Mouse (Mus musculus): ENCODE measurements around the gene Nedd4.
A peak's percentile ranks its signal among the peaks of the same experiment; 100 is the strongest.

Nedd4 gene

DNA sequence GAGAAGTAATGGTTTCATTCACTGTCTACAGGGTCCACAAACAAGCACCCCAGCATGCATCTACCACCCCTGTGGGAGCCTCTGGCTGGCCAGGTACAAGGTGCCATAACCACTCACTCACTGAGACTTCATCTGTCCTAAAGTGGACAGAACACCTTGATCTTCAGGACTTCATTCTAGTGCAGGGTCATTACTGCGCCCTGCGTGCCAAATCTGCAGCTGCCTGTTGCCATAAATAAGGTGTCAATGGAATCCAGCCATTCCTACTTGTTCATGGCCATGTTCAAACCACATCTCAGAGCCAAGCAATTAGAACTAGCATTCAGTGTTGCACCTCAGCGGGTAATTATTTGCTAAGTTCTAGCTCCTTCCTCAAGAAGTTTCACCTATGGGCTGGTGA lies 60.5 kb downstream of the Nedd4 start:
- no peak for DNase-seq (ENCODE audit: low read depth)

DNA sequence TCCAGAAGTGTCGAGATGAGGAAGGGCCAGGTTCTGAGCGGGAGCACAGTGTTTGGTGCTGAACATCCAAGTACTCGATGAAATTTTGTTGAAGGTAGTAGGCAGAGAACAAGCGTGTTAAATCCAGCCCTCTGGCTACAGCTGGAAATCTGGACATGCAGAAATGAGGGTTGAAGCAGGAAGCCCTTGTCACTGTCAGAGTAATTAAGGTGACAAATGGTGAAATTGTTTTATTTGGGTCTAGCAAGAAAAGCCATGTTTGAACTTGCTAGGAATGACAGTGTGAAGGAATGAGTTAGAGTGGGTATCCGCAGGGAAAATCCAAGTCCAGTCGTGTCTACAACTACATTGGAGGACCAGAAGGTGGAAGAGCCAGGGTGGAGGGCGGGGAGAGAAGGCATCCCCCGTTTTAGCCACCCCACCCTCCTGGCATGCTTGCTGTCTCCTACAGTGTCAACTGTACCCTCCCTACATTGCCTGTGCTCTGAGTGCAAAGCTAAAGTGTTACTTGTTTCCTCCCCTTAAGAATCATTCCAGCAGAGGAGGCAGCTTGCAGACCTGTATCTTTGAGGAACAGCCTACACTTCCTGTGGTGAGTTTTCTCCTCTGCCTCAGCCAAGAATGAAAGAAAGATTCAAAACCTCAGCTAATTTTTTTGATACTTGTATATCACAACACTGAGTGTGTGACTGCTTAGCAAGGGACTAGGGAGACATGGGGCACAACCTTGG lies 62.5 kb downstream of the Nedd4 start:
- no peak for DNase-seq (ENCODE audit: low read depth)

DNA sequence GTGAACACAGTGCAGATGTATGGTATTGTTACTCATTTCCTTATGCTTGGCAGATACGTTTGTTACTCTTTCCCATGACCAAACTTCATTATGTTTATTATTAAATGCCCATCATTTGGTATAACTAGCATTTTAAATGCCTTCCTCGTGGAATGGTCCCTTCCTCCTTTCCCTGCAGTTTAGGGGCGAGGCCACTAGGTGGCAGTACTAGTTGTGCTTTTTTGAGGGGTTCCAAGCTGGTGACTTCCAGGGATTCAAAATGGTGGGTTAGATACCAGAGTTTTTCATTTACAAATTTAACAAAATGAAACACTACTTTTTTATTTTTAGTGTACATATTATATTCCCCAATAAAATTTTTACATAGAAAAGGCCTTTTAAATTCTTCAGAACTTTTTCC lies 71.8 kb downstream of the Nedd4 start:
- no peak for DNase-seq (ENCODE audit: low read depth)

DNA sequence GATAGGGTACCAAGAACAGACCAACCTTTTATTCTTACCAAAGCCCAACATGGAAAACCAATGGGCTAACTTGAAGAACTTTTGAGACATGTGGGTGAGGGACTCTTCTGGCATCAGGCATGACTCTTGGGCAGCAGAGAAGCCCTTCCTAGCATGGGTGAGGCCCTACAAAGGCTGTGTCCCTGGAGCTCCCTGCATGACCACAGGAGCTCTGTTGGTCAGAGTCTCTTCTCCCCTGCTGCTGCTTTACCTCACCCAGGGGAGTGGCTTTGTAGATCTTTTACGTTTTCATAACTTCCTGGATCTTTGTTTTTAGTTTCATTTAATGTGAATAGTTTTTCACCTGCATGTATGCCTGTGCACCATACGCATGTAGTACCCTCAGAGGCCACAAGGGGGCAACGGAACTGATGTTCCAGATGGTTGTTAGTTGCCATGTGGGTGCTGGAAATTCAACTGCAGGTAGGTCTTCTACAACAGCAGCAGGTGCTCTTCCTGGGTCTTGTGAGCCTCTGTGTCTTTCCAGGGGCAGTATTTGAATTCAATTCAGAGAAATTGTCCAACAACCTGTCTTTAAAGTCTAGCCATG lies 73.8 kb downstream of the Nedd4 start:
- no peak for DNase-seq (ENCODE audit: low read depth)

DNA sequence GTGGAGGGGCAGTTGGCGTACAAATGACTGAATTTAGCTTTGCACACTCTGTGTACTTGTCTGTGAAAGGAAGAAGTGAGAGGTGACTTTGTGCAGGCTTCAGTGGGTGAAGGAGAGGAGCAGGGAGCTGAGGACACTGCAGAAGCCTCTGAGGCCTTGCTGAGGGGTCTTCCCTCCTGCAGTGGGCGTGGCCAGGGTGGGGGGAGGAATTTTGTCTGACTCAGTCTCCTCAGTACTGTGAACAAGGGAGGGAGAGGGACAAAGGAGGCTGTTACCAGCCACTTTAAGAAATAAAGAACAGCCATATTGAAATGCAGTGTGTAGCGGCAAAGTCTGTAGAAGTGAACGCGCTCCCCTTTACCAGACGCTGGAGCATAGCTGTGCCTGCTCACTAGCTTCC lies 79.1 kb downstream of the Nedd4 start:
- no peak for DNase-seq (ENCODE audit: low read depth)

DNA sequence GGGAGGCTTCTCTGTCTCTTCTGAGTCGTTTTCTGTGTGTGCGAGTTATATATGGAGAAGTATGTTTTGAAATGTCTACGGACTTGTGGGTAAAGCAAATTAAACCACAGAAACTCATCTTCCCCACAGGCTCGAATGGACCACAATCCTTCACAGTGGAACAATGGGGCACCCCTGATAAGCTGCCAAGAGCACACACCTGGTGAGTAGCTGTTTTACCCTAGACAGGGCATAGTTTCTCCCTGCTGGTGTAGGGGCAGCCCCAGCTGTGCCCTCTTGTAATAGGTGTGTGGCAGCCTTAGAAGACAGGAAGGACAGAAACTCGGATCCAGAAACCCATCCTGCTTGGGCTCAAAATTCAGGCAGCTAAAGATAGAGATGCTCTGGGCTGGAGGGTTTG lies 84.1 kb downstream of the Nedd4 start:
- DNase-seq (ENCODE audit: low read depth) = no peak

DNA sequence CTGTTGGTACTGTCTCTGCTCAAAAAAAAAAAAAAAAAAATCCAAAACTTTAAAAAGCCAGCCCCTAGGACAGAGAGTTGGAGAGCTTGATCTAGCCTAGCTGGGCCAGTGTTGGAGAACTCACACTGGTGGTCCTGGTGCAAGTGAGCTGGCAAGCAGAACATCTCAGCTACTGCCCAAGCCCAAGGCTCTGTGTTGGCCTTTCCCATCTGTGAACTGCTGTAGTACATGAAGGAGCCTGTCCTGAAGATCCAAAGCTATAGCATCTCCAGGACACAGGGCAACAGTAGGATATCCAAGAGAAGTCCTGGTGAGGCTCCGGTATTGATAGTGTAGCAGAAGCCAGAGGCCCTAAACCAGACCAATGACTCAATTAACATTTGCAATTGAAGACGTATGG lies 88.1 kb downstream of the Nedd4 start:
- DNase-seq (ENCODE audit: low read depth) = no peak

DNA sequence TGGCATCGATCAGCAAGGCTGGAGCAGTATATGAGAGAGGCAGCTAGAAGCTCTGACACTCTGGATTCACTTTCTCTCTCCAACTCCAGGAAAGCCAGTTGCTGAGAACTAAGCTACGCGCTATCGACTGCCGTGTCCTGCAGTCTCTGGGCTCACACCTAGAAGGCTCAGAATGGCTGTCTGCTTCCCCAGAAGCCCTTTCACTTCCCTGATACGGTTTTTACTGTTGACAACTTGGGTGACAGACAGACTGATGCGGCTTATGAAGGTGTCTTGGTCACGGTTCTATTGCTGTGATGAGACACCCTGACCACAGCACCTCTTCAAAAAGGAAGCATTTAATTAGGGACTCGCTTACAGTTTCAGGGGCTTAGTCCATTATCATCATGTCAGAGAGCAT lies 90.5 kb downstream of the Nedd4 start:
- no peak for DNase-seq (ENCODE audit: low read depth)

DNA sequence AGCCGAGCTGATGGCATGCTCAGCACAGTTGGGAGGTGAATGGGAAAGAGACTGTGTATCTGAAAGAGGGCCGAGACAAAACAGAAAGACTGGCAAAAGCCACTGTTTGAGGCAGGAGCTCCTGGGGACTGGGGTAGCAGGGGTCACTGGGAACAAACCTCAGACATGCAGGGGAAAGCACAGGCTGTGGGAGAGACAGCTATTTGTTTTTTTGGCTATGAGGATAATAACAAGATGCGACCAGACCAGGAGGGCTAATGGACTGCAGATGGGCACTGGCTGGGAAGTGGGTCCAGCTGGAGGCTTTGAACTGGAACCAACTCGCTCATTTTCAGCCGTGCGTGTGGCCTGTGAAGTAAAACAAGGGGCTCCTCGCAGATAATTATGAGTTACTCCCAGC lies 91.6 kb downstream of the Nedd4 start:
- DNase-seq (ENCODE audit: low read depth) = peak; percentile 36

DNA sequence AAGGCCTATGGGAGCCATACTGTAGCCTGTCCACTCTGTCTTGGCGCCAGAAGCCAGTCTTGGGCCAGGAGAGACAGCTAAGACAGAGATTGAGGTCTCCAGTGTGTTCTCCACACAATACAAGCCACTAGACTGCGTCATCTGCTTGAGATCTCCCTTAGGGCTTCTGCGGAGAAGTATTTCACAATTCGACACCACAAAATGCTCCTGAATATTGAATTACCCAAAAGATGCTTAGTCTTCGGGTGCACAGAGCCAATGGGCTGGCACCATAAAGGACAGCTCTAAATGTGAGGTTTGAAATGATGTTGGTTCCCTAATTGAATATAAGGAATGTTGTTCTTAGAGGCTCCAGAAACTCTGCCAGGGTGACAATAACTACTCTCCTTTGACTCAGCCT lies 95.0 kb downstream of the Nedd4 start:
- no peak for DNase-seq (ENCODE audit: low read depth)

DNA sequence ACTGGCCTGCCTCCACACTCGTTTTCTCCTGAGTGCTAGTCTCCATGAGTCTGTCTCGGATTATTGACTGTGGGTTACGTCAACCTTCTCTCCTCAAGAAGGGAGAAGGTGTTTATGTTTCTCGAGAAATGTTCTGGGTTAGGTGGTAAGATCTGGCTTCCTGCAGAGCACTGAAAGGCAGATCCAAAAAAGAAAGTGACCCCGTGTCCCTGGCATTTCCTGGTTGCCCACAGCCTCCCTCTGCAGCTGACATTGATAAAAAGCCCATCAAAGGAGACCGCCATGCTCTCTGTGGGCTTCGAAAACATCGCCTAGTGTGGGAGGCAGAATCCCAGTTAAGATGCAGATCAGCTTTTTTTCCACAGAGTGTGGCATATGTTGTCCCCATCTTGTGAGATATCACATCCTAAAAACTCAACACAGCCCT lies 96.6 kb downstream of the Nedd4 start:
- DNase-seq (ENCODE audit: low read depth) = no peak

DNA sequence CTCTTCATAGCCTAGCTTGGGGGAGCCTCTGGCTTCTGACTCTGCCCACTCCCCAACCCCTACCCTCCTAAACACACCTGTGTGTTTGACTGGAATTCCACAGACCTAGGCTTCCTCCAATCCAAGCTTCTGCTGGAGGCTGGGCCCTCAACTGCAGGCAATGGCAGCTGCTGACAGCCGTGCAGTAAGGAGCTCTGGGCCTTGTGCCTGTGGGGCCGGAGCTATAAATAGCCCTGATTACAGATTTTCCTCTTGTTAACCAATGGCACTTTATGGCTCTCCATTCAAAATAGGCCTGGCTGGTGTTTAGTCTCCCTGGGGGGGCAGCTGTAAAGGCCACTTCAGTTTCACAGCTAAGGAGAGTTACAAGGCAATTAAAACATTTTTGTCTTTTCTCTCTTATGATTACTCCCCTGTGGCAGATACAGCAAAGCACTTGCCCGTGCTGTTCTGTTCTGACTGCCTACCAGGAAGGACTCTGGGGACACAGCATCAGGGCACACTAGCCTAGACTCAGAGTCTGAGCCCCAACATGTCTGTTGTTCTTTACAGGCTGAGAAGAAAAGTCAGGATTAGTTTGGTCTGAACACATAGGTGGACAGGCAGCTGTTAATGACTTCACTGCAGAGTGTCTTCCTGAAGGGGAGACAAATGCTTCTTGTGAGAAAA lies 101.0 kb downstream of the Nedd4 start:
- peak; percentile 28 for DNase-seq (ENCODE audit: low read depth)

DNA sequence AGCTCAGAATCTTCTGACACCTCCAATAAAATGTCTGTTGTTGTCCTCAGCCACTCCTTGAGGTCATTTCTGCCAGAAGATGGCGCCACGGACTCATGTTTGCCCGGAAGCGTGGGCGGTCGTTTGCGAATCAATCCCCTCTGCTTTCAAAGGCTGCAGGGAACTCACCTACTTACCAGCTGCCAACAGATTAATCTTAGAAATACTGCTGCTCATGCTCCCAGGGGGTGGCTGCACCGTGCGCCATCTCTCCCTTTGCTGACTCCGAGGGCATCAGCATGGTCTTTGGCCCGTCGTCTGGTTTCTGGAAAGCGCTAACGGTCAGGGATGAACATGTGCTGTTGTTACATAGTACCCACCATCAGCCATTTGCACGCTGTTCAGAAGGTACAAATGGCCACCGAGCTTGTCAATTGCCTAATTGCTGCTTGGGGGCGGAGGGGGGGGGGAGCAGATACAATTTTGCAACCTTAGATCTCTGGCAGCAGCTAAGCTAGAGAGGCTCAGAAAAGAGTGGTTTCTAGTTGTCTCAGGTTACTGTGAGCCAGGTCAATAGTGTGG lies 104.7 kb downstream of the Nedd4 start:
- DNase-seq (ENCODE audit: low read depth) = peak; percentile 51

DNA sequence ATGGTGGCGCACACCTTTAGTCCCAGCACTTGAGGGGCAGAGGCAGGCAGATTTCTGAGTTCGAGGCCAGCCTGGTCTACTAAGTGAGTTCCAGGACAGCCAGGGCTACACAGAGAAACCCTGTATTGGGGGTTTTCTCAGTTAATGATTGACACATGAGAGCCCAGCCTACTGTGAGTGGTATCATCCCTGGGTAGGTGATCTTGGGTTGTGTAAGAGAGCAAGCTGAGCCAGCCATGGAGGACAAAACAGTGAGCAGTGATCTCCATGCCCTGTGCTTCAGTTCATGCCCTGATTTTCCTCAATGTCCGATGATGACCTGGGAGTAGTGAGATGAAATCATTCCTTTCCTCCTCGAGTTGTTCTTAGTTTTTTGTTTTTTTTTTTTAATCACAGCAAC lies 112.9 kb downstream of the Nedd4 start:
- no peak for DNase-seq (ENCODE audit: low read depth)

DNA sequence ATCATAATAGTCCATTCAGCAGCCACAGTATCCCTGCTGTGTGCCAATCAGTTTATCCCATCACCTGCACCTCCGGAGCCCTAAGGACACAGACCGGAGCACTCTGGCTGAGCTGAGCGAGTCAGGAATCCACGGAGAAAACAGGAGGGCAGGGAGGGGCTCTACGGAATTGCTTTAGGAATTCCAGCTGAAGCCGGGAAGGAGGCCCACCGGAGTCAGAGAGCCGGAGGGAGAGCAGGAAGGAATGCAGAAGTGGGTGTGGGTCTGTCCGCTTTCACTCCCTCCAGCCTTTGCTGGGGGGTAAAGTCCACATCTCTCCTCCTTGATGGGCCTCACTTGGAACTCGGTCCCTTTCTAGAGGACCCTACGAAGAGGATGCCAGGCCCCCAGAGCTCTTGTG lies 116.9 kb downstream of the Nedd4 start:
- DNase-seq (ENCODE audit: low read depth) = no peak

DNA sequence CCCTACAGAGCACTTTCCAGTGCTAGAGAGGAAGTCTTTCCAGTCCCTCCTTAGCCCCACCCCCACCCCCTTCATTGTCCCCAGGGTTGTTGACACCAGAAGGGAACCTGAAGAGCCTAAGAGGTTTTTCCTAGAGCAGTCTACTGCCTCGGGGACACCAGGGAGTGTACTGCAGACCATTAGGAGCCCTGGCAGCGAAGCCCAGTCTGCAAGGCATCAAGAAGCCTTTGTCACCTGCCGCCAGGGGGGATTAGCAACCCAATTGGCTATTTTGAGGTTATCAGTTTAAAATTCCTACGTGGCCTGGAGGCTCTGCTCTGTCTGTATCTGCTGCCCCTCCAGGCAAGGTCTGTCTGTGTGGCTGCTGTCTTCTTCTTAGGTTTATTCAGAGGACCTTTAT lies 117.6 kb downstream of the Nedd4 start:
- no peak for DNase-seq (ENCODE audit: low read depth)

DNA sequence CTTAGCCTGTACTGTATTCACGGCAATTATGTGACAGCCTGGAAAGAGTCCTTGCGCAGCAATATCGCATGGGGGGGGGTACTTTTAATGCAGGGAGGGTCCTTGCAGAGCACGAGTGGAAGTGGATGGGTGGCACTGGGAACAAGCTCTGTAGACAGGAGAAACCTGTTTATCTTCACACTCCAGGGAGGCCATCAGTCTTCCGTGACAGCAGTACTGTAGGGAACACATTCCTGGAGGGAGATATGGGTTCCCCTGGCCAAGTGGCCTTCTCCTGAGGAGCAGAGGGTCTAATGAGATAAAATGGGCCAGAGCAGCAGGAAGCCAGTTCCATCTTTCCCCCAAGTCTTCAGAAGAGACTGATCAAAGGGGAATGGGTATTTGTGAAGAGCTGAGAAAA lies 118.5 kb downstream of the Nedd4 start:
- DNase-seq (ENCODE audit: low read depth) = no peak

DNA sequence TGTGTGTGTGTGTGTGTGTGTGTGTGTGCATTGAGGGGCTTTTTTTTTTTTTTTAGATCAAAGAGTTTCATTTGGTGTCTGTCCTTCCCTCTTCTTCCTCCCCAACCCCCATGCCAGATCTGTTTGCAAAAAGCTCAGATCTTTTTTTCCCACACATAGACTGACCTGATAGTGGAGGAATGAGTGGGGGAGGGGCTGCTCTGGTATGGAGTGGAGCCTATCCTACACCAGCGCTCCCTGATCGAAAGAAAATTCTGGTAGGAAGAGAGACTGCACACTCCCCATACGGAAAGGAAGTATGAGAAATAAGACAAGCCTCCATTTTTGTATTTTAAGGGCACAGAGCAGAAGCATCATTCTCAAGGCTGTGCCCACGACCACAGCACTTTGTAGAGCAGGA lies 119.3 kb downstream of the Nedd4 start:
- DNase-seq (ENCODE audit: low read depth) = no peak

DNA sequence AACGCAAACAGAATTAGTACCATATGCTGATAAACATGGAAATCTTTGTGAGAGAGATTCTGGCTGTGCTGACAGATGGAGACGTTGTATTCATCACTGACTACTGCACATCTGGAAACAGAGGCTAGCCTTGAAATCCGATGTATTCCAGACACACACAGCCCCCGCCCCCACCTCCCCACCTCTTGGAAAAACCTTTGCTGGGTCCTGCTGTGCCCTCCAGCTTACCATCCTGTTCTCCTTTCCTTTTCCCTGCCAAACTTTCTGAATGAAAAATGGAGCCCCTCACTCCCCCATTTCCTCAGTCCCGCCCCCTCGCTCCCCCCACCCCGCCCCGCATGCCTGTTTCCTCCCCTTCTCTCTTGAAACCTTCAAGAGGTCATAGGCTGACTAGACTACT lies 120.0 kb downstream of the Nedd4 start:
- DNase-seq (ENCODE audit: low read depth) = no peak

DNA sequence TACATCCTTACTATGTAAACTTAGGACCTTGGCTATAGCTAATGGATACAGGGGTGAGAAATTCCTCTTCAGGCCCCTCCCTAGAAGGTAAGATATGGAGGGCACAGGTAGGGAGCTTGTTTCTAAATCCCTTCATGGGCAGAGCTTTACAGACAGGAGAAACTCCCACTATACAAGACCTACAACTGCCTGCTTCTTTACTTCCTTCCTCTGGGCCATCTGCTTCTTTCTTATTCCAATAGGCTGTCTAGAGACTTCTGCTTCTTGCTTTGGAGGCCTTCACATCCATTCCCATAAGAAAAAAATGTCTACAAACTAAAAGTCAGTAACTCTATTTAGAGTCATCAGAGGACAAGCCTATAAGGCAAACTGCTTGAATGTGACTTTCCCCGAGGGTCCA lies 125.6 kb downstream of the Nedd4 start:
- no peak for DNase-seq (ENCODE audit: low read depth)

DNA sequence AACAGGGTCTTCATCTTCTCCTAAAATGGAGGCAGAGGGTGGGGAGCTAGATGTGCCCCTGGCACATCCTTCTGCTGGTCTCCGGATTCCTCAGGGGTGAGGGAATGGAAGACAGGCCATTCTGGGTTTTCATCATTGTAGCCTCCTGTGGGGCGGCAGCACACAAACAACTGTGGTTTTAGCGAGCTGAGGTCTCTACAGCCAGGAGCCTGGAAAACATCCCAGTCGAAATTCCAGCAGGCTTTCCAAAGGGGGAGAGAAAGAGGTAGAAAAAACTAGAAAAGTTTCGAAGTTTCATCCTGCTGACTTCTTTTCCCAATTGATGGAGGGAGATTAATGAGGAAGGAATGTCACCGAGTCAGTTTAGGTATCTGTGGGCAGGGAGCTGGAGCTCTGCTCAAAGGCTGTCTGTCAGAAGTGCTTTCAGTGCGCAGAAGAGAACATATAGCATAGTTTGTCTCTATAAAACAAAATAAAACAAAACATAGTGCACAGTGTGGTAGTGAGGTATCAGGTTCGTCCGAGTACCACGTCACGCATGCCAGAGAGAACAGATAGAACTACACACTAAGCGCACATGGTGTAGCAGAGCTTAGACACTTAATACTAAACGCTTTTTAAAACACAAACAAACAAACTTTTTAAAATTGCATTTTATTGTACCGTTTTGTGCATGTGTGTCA lies 128.5 kb downstream of the Nedd4 start:
- peak; percentile 46 for DNase-seq (ENCODE audit: low read depth)

DNA sequence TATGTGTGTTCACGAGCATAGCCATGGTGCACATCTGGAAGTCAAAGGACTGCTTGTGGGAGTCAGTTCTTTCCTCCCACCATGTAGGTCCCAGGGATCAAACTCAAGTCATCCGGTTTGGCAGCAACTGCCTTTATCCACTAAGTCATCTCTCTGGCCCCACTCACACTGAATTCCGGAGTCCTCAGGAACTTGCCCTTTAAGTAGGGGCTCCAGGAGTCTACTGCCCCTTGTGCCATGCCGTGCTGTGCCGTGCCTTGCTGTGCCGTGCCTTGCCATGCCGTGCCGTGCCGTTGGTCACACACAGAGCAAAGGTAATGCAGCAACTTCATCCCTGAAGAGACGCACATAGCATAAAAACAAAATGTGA lies 129.1 kb downstream of the Nedd4 start:
- no peak for DNase-seq (ENCODE audit: low read depth)

DNA sequence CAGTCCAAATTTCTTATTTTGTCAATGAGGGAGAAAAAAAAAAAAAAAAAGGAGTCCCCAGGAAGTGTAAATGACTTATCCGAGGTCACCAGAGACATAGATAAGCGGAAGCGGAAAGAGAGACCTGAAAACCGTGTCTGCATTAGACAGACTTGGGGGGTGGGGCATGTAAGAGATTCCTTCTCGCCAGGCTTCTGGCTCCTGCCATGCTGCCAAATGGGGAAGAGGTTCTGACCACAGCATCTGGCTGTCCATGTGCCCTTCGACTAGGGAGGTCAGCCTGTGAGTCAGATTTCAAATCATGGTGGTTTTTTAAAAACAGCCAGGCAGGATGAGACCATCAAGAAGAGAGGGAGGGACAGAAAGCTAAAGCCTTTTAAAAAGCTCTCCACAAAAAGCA lies 129.5 kb downstream of the Nedd4 start:
- DNase-seq (ENCODE audit: low read depth) = peak; percentile 72

Data from fibroblast of lung, adult 2 months (primary cell).